Mouse (Mus musculus) T-helper 1 cell (primary cell): Measurements from ENCODE around the gene Pde5a.

Experiments used
- in situ Hi-C: fragments of 300-600 bp; cut with MboI, MseI; formaldehyde crosslinking; loops from one replicate; pipeline ENCODE4 v1.15.1; 2025; ENCODE audit warnings: high pct_unique_total_duplicates

Gene Pde5a

DNA sequence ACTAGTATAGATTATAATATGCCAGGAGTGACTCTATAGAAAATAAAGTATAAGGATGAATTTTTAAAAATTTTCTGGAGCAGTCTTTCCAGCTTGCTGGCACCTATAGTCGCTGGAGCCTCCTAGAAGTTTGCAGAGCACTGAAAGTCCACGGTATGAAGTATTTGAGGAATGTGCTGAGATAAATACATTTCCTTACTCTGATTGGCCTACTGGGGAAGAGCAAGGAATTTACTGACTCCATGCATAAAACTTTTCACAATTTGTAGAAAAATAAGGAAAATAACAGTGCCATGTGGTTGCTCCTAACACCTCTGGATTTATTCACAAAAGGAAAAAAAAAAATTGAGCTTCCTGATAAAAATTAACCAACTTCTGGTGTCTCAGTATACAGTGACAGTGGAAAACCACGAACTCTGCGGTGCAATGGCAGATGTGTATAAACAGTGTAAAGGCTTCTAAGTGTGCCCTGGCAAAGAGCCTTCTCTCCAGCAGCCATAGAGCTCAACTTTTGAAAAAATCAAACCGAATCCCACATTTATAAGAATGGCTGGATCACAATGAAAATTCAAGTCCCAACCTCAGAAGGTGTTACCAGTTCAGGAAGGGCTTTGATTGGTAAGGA lies 119.8 kb downstream of the Pde5a start:
- in situ Hi-C loops = no loop called here

GRCm38 (mm10) chr3:122855149-122855548 lies 126.4 kb downstream of the Pde5a start:
- in situ Hi-C loops = no loop called here

DNA sequence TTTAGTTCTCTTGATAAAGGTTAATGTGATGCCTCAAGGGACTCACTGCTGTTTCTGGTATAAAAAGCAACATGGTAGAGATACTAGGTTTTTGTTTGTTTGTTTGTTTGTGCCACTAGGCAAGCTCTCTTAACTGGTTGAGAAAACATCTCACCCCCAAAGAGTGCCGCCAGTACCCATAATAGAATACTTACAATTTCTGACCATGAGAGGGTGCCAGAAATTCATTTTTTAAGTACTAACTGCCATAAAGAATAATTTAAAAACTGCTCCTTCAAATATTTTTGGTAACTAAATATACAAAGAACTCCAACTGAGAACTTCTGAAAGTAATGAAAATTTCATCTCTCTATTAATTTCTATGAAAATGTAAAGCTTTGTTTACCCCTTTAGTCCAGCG lies 131.1 kb downstream of the Pde5a start:
- in situ Hi-C loops = no loop called here

- in situ Hi-C loops = no loop called here
Observed at GRCm38 (mm10) chr3:122860573-122861498, 132.1 kb downstream of the Pde5a start.

- in situ Hi-C loops = no loop called here
Observed at GRCm38 (mm10) chr3:122865092-122865491, 136.3 kb downstream of the Pde5a start.

DNA sequence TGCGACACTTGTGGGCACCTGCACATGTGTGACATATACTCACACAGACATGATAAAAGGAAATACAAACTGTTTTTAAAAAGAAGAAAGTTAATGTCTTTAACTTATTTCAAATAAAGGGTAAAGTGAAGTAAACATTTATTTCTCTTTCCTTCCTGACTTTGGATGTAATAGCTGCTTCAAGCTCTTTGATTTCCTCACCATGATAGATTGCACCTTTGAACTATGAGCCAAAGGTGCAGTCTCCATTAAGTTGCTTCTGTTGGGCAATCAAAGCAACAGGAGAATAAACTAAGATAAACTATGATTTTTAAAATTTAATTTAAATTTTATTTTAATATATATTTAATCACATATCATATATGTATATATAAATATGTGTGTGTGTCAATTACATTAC lies 139.5 kb downstream of the Pde5a start:
- in situ Hi-C loops = no loop called here

GRCm38 (mm10) chr3:122871596-122871995 lies 142.8 kb downstream of the Pde5a start:
- in situ Hi-C loops = no loop called here

DNA sequence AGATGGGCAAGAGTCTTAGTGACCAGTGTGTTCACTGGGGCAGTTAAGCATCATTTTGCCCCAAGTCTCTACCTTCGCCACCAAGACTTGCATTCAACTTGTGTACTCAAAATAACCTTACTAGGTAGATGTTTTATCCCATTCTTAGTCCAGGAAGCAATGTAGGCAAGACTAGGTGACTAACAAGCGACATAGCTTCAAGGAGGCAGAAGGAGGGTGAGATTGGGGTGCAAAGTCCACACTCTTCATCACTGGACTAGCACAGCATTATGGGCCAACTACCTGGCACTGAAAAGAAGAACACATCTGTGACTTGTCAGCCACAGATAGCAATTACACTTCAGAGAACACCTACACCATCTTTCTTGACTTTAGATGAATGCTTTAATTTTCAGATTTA lies 148.1 kb downstream of the Pde5a start:
- in situ Hi-C loops = no loop called here

DNA sequence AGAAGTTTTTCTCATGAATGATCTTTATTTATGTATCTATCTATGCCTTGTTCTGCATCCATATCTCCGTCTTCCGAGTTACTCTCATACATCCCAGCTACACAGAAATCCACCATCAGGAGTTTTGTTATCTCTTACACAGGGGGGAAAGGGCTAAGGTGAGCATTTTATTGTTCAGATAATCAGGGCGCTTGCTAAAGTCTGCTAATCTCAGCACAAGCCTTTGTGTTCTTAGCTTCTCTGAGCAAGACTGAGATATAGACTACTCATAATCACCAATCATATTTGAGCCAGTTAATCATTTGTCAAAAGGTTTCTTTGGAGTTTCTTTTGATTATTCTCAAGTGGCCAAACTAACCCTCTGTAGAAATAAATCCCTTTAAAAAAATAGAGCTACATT lies 148.8 kb downstream of the Pde5a start:
- in situ Hi-C loops = no loop called here

DNA sequence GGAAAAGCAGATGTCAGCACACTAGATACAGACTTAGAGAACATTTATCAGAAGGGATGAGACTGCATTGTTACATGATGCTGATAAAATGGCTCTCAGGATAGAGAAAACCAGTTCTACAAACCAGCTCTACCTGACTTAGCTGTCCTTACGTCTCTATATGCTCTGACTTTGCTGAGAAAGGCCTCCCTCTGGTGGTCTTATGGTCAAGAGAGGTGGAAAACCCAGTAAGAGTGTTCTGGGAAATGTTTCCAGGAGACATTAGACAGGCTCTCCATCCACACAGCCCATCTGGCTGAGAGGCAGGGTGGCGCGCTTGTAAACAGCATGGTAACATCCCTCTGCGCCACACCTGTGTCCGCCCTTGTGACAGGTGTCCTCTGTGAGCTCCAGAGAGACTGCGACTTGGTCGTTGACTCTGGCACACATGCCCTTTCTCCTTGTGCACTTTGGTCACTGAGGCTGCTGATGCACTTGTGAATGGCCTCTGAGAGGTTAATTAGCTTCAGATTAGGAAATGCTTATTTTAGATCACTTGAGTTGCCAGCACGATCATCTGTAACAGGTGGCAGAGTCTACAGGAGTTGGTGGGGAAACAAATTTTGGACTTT lies 150.1 kb downstream of the Pde5a start:
- in situ Hi-C loops = no loop called here

- in situ Hi-C loops = no loop called here
Observed at GRCm38 (mm10) chr3:122887505-122888301, 159.0 kb downstream of the Pde5a start.

DNA sequence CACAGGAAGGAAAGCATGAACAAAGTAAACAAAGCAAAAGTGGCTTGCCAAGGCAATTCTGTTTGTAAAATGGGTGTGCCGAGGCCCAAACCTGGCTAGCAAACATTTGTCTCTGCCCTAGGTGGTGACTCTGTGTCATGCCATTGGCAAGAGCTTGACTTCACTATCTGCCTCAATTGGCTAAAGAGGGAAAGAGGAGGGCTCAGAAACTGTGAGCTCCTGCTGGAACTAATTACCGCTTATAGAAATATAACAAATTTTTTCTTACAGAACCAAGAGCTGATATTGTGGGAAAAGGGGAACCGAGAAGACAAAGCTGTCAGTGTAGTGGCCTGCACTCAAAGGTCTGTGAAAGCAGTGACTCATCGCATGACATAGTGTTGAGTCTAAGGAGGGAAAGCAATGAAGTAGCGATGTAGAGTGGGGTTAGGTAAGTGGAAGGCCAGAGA lies 159.6 kb downstream of the Pde5a start:
- in situ Hi-C loops = no loop called here

DNA sequence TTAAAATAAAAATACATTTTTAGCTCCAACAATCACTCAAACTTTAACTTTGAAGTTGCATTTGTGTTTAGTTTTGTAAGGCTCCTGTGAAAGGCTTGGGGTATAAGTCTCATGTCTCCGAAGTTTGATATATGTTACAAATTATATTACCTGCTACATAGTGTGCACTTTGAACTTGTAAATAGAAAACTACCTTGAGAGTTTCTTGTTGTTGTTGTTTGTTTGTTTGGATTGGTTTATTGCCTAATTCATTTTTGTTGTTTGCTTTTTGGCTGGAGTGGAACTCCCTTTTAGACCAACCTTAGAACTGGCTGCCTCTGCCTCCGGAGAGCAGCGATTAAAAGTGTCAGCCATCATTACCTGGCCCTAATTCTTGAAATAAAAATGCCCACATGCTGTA lies 166.0 kb downstream of the Pde5a start, which contains the start of gene Fabp2:
Gene Fabp2, plus strand, starts transcription at position 301 of the 400 bp plus-strand sequence.
- in situ Hi-C loops = no loop called here

- in situ Hi-C loops = no loop called here
Observed at GRCm38 (mm10) chr3:122895189-122895731, 166.5 kb downstream of the Pde5a start.

GRCm38 (mm10) chr3:122898254-122898653 lies 169.5 kb downstream of the Pde5a start:
- in situ Hi-C loops = no loop called here

DNA sequence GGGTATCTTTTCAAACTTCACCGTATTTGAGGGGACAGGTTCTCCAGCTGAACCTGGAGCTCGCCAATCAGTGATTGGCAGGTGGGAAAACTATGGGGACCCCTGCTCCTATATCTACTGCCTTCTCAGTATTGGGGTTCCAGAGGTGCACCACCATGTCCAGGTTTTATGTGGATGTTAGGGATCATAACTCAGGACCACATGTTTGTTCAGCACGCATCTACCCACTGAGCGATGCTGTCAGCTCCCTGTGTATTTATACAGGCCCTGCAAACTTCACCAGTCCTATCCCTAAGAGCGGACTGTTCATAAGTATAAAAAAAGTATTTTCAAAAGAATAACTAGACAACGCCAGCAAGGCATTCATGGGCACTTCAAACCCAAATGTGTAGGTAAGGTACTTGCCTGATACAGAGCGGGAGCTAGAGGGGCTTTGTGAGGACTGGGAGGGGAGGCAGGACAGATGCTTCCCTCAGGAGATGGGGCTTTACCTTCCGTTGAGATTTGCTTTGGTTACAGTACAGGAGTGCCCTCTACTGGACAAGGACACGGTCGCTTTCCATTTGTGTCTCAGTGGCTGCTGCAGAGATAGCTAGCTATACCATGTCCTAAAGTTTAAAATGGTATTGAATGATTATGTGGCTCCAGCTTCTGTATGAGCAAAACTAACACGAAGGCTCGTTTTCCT lies 175.1 kb downstream of the Pde5a start:
- in situ Hi-C loops = loop anchor here (5.0 kb wide), 2 partner anchors 77 to 247 kb away; no protein-coding TSS in a partner anchor

- in situ Hi-C loops = no loop called here
Observed at GRCm38 (mm10) chr3:122907841-122908240, 179.1 kb downstream of the Pde5a start.
